Mouse (Mus musculus): ENCODE measurements around the gene Cd84. TPM values are rescaled to one million over a fixed set of nuclear protein-coding genes. Genes with fewer than 3 reads are reported as not detected.

Gene Cd84
- polyA plus RNA-seq, 1 experiment from 2014 or later: 1.5 TPM

GRCm38 (mm10) chr1:171825462-171825861, 14.0 kb upstream of the Cd84 start:
- no peak overlapping the region for H3K4me2 ChIP-seq (ENCODE audit: low read length)
- WGBS: 47% methylated on average over 4 of the region's 4 CpGs
- no peak for DNase-seq (ENCODE audit: low spot score)
- no peak overlapping the region for H3K27ac ChIP-seq (ENCODE audit: low read depth)
- no peaks in the 10 kb centered on the region for H3K36me3 ChIP-seq (ENCODE audit: control insufficient read depth, insufficient read depth, low read length)
- no peak for ATAC-seq (replicated peaks; ENCODE audit: low FRiP score, low TSS enrichment, low read depth)
- no peaks in the 10 kb centered on the region for H3K27me3 ChIP-seq (replicated peaks; ENCODE audit: control insufficient read depth, insufficient read depth, low read length)
- H3K9me3 ChIP-seq (ENCODE audit: control insufficient read depth, low read length): no peaks in the 10 kb centered on the region
- H3K4me3 ChIP-seq (ENCODE audit: low read depth, low read length): no peak overlapping the region
- H3K4me1 ChIP-seq (replicated peaks; ENCODE audit: control insufficient read depth, insufficient read depth, low read length): no peaks in the 10 kb centered on the region
- H3K9ac ChIP-seq (ENCODE audit: low read length): no peak overlapping the region

GRCm38 (mm10) chr1:171826164-171826563, 13.3 kb upstream of the Cd84 start:
- Histone ChIP-seq H3K27me3 (replicated peaks; ENCODE audit: control insufficient read depth, insufficient read depth, low read length) (no peaks in the 10 kb centered on the region), H3K4me1 (replicated peaks; ENCODE audit: control insufficient read depth, insufficient read depth, low read length) (no peaks in the 10 kb centered on the region), H3K9ac (ENCODE audit: low read length) (no peak overlapping the region), H3K4me2 (ENCODE audit: low read length) (no peak overlapping the region), H3K9me3 (ENCODE audit: control insufficient read depth, low read length) (no peaks in the 10 kb centered on the region), H3K36me3 (ENCODE audit: control insufficient read depth, insufficient read depth, low read length) (no peaks in the 10 kb centered on the region), H3K4me3 (ENCODE audit: low read depth, low read length) (no peak overlapping the region), H3K27ac (ENCODE audit: low read depth) (no peak overlapping the region)
- ATAC-seq (replicated peaks; ENCODE audit: low FRiP score, low TSS enrichment, low read depth) (no peak), DNase-seq (ENCODE audit: low spot score) (no peak)

DNA sequence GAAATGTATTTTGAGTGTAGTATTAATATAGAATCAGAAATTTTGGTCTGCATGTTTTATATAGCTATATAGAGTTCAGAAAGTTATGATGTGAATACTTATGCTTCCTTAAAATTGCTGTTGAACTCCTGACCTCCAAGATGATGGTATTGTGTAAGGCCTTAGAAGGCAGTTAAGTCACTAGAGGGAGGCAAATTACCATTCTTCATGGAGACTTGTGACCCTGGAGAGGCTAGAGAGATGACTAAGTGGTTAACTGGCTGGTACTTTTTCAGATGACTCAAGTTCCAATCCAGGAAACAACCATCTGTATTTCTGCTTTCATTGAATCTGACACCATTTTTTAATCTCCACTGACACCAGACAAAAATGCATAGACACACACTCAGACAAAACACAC, 11.8 kb upstream of the Cd84 start:
- no peaks in the 10 kb centered on the region for H3K27me3 ChIP-seq (replicated peaks; ENCODE audit: control insufficient read depth, insufficient read depth, low read length)
- DNase-seq (ENCODE audit: low spot score): no peak
- H3K9me3 ChIP-seq (ENCODE audit: control insufficient read depth, low read length): no peaks in the 10 kb centered on the region
- no peaks in the 10 kb centered on the region for H3K36me3 ChIP-seq (ENCODE audit: control insufficient read depth, insufficient read depth, low read length)
- H3K4me1 ChIP-seq (replicated peaks; ENCODE audit: control insufficient read depth, insufficient read depth, low read length): no peaks in the 10 kb centered on the region
- H3K27ac ChIP-seq (ENCODE audit: low read depth): no peak overlapping the region
- no peak overlapping the region for H3K4me3 ChIP-seq (ENCODE audit: low read depth, low read length)
- ATAC-seq (replicated peaks; ENCODE audit: low FRiP score, low TSS enrichment, low read depth): no peak
- no peak overlapping the region for H3K9ac ChIP-seq (ENCODE audit: low read length)
- no peak overlapping the region for H3K4me2 ChIP-seq (ENCODE audit: low read length)

GRCm38 (mm10) chr1:171840450-171841023, 1.0 kb downstream of the Cd84 start:
- Histone ChIP-seq H3K36me3 (ENCODE audit: control insufficient read depth, insufficient read depth, low read length) (no peaks in the 10 kb centered on the region), H3K4me2 (ENCODE audit: low read length) (no peak overlapping the region), H3K9me3 (ENCODE audit: control insufficient read depth, low read length) (no peaks in the 10 kb centered on the region), H3K27me3 (replicated peaks; ENCODE audit: control insufficient read depth, insufficient read depth, low read length) (no peaks in the 10 kb centered on the region), H3K4me1 (replicated peaks; ENCODE audit: control insufficient read depth, insufficient read depth, low read length) (no peaks in the 10 kb centered on the region), H3K9ac (ENCODE audit: low read length) (no peak overlapping the region), H3K4me3 (ENCODE audit: low read depth, low read length) (no peak overlapping the region), H3K27ac (ENCODE audit: low read depth) (no peak overlapping the region)
- ATAC-seq (replicated peaks; ENCODE audit: low FRiP score, low TSS enrichment, low read depth) (no peak), DNase-seq (ENCODE audit: low spot score) (no peak)
- 71% methylated on average over 4 of the region's 4 CpGs for WGBS

DNA sequence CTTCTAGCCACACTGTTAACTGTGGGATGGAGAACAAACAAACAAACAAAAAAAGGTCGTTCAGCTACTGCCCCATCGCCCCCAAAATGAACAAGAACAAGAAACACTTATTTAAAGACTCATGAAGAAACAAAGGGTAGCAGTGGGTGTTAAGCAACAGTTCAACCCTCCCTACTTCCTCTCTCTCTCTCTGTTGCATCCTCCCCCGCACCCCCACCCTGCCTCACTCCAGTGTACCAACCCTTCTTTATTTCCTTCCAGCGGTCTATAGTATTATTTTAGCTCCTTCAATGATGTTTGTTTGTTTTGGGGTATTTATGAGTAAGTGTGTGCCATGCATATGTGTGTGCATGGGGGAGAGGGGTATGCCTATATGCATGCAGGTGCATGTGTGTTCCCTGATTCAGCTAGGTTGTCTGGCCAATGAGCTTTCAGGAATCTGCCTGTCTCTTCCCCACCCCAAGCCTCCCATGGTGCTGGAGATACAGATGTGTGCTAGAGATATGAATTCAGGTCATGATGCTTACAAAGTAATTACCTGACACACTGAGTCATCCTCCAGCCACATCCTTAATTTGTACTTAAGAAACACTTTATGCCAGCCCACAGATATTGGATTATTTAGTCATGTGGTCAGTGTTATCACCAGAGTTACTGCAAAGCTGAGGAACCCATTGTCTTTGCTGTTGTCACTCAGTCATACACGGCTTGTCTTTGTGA, 5.7 kb downstream of the Cd84 start:
- Histone ChIP-seq H3K27ac (ENCODE audit: low read depth) (no peak overlapping the region), H3K4me3 (ENCODE audit: low read depth, low read length) (no peak overlapping the region), H3K9me3 (ENCODE audit: control insufficient read depth, low read length) (no peaks in the 10 kb centered on the region), H3K4me1 (replicated peaks; ENCODE audit: control insufficient read depth, insufficient read depth, low read length) (no peaks in the 10 kb centered on the region), H3K36me3 (ENCODE audit: control insufficient read depth, insufficient read depth, low read length) (no peaks in the 10 kb centered on the region), H3K4me2 (ENCODE audit: low read length) (no peak overlapping the region), H3K9ac (ENCODE audit: low read length) (no peak overlapping the region), H3K27me3 (replicated peaks; ENCODE audit: control insufficient read depth, insufficient read depth, low read length) (no peaks in the 10 kb centered on the region)
- 67% methylated on average over 5 of the region's 5 CpGs for WGBS
- DNase-seq (ENCODE audit: low spot score) (no peak), ATAC-seq (replicated peaks; ENCODE audit: low FRiP score, low TSS enrichment, low read depth) (no peak)

DNA sequence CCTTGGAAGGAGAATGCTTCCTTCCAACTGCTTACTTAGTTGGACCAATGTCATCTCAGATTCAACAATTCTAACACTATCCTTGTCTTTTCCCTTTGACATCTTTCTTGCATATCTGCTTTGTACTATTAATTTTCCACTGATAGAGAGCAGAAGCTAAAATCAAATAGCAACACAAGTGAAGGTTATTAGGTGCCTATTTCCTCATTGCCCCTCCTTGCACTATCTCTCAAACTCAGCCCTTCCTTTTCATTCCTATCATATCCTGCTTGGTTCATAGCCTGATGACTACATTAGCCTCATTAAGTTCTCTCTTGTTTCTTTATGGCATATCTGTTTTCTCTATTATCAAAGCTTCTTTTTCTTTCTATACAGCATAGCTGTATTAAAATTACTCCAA, 8.7 kb downstream of the Cd84 start:
- Histone ChIP-seq H3K36me3 (ENCODE audit: control insufficient read depth, insufficient read depth, low read length) (no peaks in the 10 kb centered on the region), H3K27me3 (replicated peaks; ENCODE audit: control insufficient read depth, insufficient read depth, low read length) (no peaks in the 10 kb centered on the region), H3K9me3 (ENCODE audit: control insufficient read depth, low read length) (no peaks in the 10 kb centered on the region), H3K9ac (ENCODE audit: low read length) (no peak overlapping the region), H3K27ac (ENCODE audit: low read depth) (no peak overlapping the region), H3K4me1 (replicated peaks; ENCODE audit: control insufficient read depth, insufficient read depth, low read length) (no peaks in the 10 kb centered on the region), H3K4me2 (ENCODE audit: low read length) (no peak overlapping the region), H3K4me3 (ENCODE audit: low read depth, low read length) (no peak overlapping the region)
- no peak for ATAC-seq (replicated peaks; ENCODE audit: low FRiP score, low TSS enrichment, low read depth)
- DNase-seq (ENCODE audit: low spot score): no peak

DNA sequence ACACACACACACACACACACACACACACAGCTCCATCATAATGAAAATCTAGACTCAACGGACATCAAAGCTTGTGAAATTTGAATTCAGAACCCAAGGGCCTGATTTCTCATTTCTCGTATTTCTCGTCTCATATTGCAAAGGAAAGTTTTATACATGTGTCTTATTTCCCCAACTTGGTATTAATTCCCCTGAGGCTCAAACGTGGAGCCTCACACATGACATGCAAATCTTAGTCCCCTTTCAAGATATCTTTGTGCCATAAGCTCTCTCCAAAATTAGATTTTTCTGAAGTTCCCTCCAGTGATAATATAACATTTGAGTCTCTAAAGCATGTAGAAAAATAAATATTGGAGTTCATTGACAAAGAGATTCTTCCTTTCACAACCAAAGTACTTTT, 9.3 kb downstream of the Cd84 start:
- 84% methylated on average over 4 of the region's 4 CpGs for WGBS
- H3K4me1 ChIP-seq (replicated peaks; ENCODE audit: control insufficient read depth, insufficient read depth, low read length): no peaks in the 10 kb centered on the region
- ATAC-seq (replicated peaks; ENCODE audit: low FRiP score, low TSS enrichment, low read depth): no peak

GRCm38 (mm10) chr1:171849454-171849853, 10.0 kb downstream of the Cd84 start:
- DNase-seq (ENCODE audit: low spot score): no peak
- H3K27me3 ChIP-seq (replicated peaks; ENCODE audit: control insufficient read depth, insufficient read depth, low read length): no peaks in the 10 kb centered on the region
- H3K9ac ChIP-seq (ENCODE audit: low read length): no peak overlapping the region
- H3K4me1 ChIP-seq (replicated peaks; ENCODE audit: control insufficient read depth, insufficient read depth, low read length): no peaks in the 10 kb centered on the region
- H3K9me3 ChIP-seq (ENCODE audit: control insufficient read depth, low read length): no peaks in the 10 kb centered on the region
- no peak overlapping the region for H3K4me3 ChIP-seq (ENCODE audit: low read depth, low read length)
- no peak overlapping the region for H3K4me2 ChIP-seq (ENCODE audit: low read length)
- WGBS: 87% methylated on average over 5 of the region's 5 CpGs
- no peak overlapping the region for H3K27ac ChIP-seq (ENCODE audit: low read depth)
- H3K36me3 ChIP-seq (ENCODE audit: control insufficient read depth, insufficient read depth, low read length): no peaks in the 10 kb centered on the region
- no peak for ATAC-seq (replicated peaks; ENCODE audit: low FRiP score, low TSS enrichment, low read depth)

More for the DNA sequence above, 9.3 kb downstream of the Cd84 start:
- Histone ChIP-seq H3K9ac (ENCODE audit: low read length) (no peak overlapping the region), H3K27ac (ENCODE audit: low read depth) (no peak overlapping the region), H3K4me2 (ENCODE audit: low read length) (no peak overlapping the region), H3K4me3 (ENCODE audit: low read depth, low read length) (no peak overlapping the region), H3K36me3 (ENCODE audit: control insufficient read depth, insufficient read depth, low read length) (no peaks in the 10 kb centered on the region), H3K9me3 (ENCODE audit: control insufficient read depth, low read length) (no peaks in the 10 kb centered on the region), H3K27me3 (replicated peaks; ENCODE audit: control insufficient read depth, insufficient read depth, low read length) (no peaks in the 10 kb centered on the region)
- no peak for DNase-seq (ENCODE audit: low spot score)

GRCm38 (mm10) chr1:171865467-171865866, 26.0 kb downstream of the Cd84 start:
- H3K4me1 ChIP-seq (replicated peaks; ENCODE audit: control insufficient read depth, insufficient read depth, low read length): no peaks in the 10 kb centered on the region
- DNase-seq (ENCODE audit: low spot score) (no peak), ATAC-seq (replicated peaks; ENCODE audit: low FRiP score, low TSS enrichment, low read depth) (no peak)
- no peak overlapping the region for H3K9ac ChIP-seq (ENCODE audit: low read length)
- no peaks in the 10 kb centered on the region for H3K9me3 ChIP-seq (ENCODE audit: control insufficient read depth, low read length)
- no peak overlapping the region for H3K27ac ChIP-seq (ENCODE audit: low read depth)
- WGBS: 77% methylated on average over 4 of the region's 4 CpGs
- H3K4me2 ChIP-seq (ENCODE audit: low read length): no peak overlapping the region
- no peaks in the 10 kb centered on the region for H3K27me3 ChIP-seq (replicated peaks; ENCODE audit: control insufficient read depth, insufficient read depth, low read length)
- no peak overlapping the region for H3K4me3 ChIP-seq (ENCODE audit: low read depth, low read length)
- H3K36me3 ChIP-seq (ENCODE audit: control insufficient read depth, insufficient read depth, low read length): no peaks in the 10 kb centered on the region
